ENCODE assay signal across 8 mouse cellular contexts in genomic region chr7:41500151-41500934, GRCm38 (mm10). TPM values are rescaled to one million over a fixed set of nuclear protein-coding genes. Genes with fewer than 3 reads are reported as not detected.
DNase-seq lines count a peak whose midpoint lies in the region; ATAC-seq and TF ChIP-seq lines count a peak whose summit lies in the region.

No protein-coding gene starts in this region.

- no peaks in the 10 kb centered on the region for H3K27me3 ChIP-seq in forebrain, embryonic 10.5 days (ENCODE audit: poor library complexity, severe bottlenecking)
- no peaks in the 10 kb centered on the region for H3K27me3 ChIP-seq in neural tube, embryonic 15.5 days (replicated peaks)

- H3K9me3 ChIP-seq in forebrain, embryonic 10.5 days = peaks cover 32% of the 10 kb centered on the region
- H3K9me3 ChIP-seq in neural tube, embryonic 15.5 days (replicated peaks) = no peaks in the 10 kb centered on the region

- H3K9ac ChIP-seq in neural tube, embryonic 15.5 days (replicated peaks) = peak overlapping the region; percentile 62

- H3K27ac ChIP-seq in bone marrow, adult 2 months (ENCODE audit: control insufficient read depth, insufficient read depth, low read depth, low read length, poor library complexity) = no peak overlapping the region
- peak overlapping the region; percentile 83 for H3K27ac ChIP-seq in forebrain, embryonic 10.5 days
- H3K27ac ChIP-seq in neural tube, embryonic 15.5 days (replicated peaks) = no peak overlapping the region

- DNase-seq in CD4-positive, CD25-positive, alpha-beta regulatory T cell, adult 2 months (ENCODE audit: low read depth, low spot score) = peak; percentile 77
- DNase-seq in forebrain, embryonic 10.5 days (ENCODE audit: extremely low spot score, low spot score) = peak; percentile 25
- peak; percentile 50 to 66 for DNase-seq in heart, postnatal 14 days
- DNase-seq in large intestine, adult 2 months (ENCODE audit: low read depth, low spot score) = peak; percentile 50
- peak; percentile 74 to 84 for DNase-seq in lung, adult 18-20 months
- peak; percentile 67 for DNase-seq in testis, postnatal 10 days (ENCODE audit: low spot score)

- H3K4me2 ChIP-seq in neural tube, embryonic 15.5 days = peak overlapping the region; percentile 85

- no peaks in the 10 kb centered on the region for H3K4me1 ChIP-seq in bone marrow, adult 2 months (ENCODE audit: control insufficient read depth, insufficient read depth, low read length)
- 0 out of 2 replicates have a peak, but pooled peaks cover 3% of the 10 kb centered on the region for H3K4me1 ChIP-seq in forebrain, embryonic 10.5 days
- H3K4me1 ChIP-seq in neural tube, embryonic 15.5 days = peaks cover 10% of the 10 kb centered on the region; the same call in 1 of the 2 replicates

- H3K36me3 ChIP-seq in forebrain, embryonic 10.5 days (replicated peaks) = peaks cover 6% of the 10 kb centered on the region
- H3K36me3 ChIP-seq in neural tube, embryonic 15.5 days = no peaks in the 10 kb centered on the region; the same call in 1 of the 2 replicates

- 11% methylated on average over 22 of the region's 22 CpGs for WGBS in bone marrow, adult 2 months
- WGBS in forebrain, embryonic 10.5 days = 21% methylated on average over 22 of the region's 22 CpGs
- WGBS in large intestine, adult 2 months = 13% methylated on average over 22 of the region's 22 CpGs
- WGBS in neural tube, embryonic 15.5 days = 20% methylated on average over 22 of the region's 22 CpGs

- ATAC-seq in neural tube, embryonic 15.5 days (ENCODE audit: low FRiP score) = peak; percentile 43

- H3K4me3 ChIP-seq in bone marrow, adult 2 months (replicated peaks; ENCODE audit: control insufficient read depth, low read depth, low read length) = peak overlapping the region; percentile 69
- H3K4me3 ChIP-seq in forebrain, embryonic 10.5 days = peak overlapping the region; percentile 67
- peak overlapping the region; percentile 81 for H3K4me3 ChIP-seq in neural tube, embryonic 15.5 days (replicated peaks)

- TF ChIP-seq CTCF in bone marrow, adult 2 months (IDR thresholded peaks at IDR 0.05; ENCODE audit: control insufficient read depth, insufficient read depth, low read length) = no peak

- TF ChIP-seq POLR2A in bone marrow, adult 2 months (IDR thresholded peaks at IDR 0.05; ENCODE audit: borderline replicate concordance, control insufficient read depth, low read depth, low read length) = no peak

- intact Hi-C loops in heart, postnatal 14 days (cut with DNase I) = loop anchor here (10.0 kb wide), 1 partner anchor 1786 kb away; no protein-coding TSS in a partner anchor

RNA-seq across cellular contexts. Expression of gene AW146154, which starts 0.7 kb away (rescaled TPM):
- polyA plus RNA-seq in bone marrow, adult 2 months (2011; ENCODE audit: insufficient read depth, insufficient read length, low replicate concordance, missing spikeins) = 5.5 and 8.8 TPM in 2 replicates
- 11.0 and 11.1 TPM in 2 replicates for polyA plus RNA-seq in forebrain, embryonic 10.5 days (2016; fragmentation: Nextera tagmentation; extraction: Ambion mirVana)
- total RNA-seq in heart, postnatal 14 days (2021) = 1 to 10 TPM; 5.8 to 6.4 TPM
- polyA plus RNA-seq in large intestine, adult 2 months (2012; rRNA removed) = 3.5 and 5.0 TPM in 2 replicates
- polyA plus RNA-seq in neural tube, embryonic 15.5 days (2015; fragmentation: Nextera tagmentation; extraction: Ambion mirVana) = 4.4 and 6.2 TPM in 2 replicates

RNA-seq across cellular contexts. Expression of gene Gm20449, which starts 1.1 kb away (rescaled TPM):
- polyA plus RNA-seq in bone marrow, adult 2 months (2011; ENCODE audit: insufficient read depth, insufficient read length, low replicate concordance, missing spikeins) = not detected in 2 replicates
- polyA plus RNA-seq in forebrain, embryonic 10.5 days (2016; fragmentation: Nextera tagmentation; extraction: Ambion mirVana) = 0.30 TPM in 1 of 2 replicates, not detected in the other
- under 1 TPM; 0.10 to 0.12 TPM for total RNA-seq in heart, postnatal 14 days (2021)
- 0.04 TPM in 1 of 2 replicates, not detected in the other for polyA plus RNA-seq in large intestine, adult 2 months (2012; rRNA removed)
- 0.09 and 0.20 TPM in 2 replicates for polyA plus RNA-seq in neural tube, embryonic 15.5 days (2015; fragmentation: Nextera tagmentation; extraction: Ambion mirVana)

RNA-seq across cellular contexts. Expression of gene Vmn2r57, which starts 51.8 kb away (rescaled TPM):
- not detected in 2 replicates for polyA plus RNA-seq in bone marrow, adult 2 months (2011; ENCODE audit: insufficient read depth, insufficient read length, low replicate concordance, missing spikeins)
- polyA plus RNA-seq in forebrain, embryonic 10.5 days (2016; fragmentation: Nextera tagmentation; extraction: Ambion mirVana) = 0.06 and 0.16 TPM in 2 replicates
- total RNA-seq in heart, postnatal 14 days (2021) = under 1 TPM; 0.14 to 0.15 TPM
- 0.02 and 0.04 TPM in 2 replicates for polyA plus RNA-seq in large intestine, adult 2 months (2012; rRNA removed)
- polyA plus RNA-seq in neural tube, embryonic 15.5 days (2015; fragmentation: Nextera tagmentation; extraction: Ambion mirVana) = 0.64 and 0.77 TPM in 2 replicates

Comparison
In these comparisons a context has a peak if more than half of its experiments do, and no peak if none do; other contexts are left out.
1. DNase-seq: peak in every context shown above with its lines; median percentile 79 in lung, adult 18-20 months; 77 in CD4-positive, CD25-positive, alpha-beta regulatory T cell, adult 2 months; 67 in testis, postnatal 10 days; 58 in heart, postnatal 14 days; 50 in large intestine, adult 2 months; 25 in forebrain, embryonic 10.5 days.